Mouse (Mus musculus) WW6 (cell line): Measurements from ENCODE around the gene Aoc2.

Source experiments
- DNase-seq: peaks from one replicate; pipeline ENCODE4 v3.0.0-alpha.2; 2013; ENCODE audit warnings: low read depth, low spot score

Gene Aoc2

GRCm38 (mm10) chr11:101324763-101325162 lies at the start of gene Aoc2:
Gene Aoc2 (plus strand): TSS chr11:101325063.
- DNase-seq: no peak

- no peak for DNase-seq
Measured at GRCm38 (mm10) chr11:101275309-101275708, 49.6 kb upstream of the Aoc2 start.

GRCm38 (mm10) chr11:101276319-101277070 lies 48.4 kb upstream of the Aoc2 start:
- no peak for DNase-seq

- no peak for DNase-seq
Measured at GRCm38 (mm10) chr11:101277381-101278222, 47.3 kb upstream of the Aoc2 start.

- DNase-seq: peak; percentile 90
Measured at GRCm38 (mm10) chr11:101278223-101279192, 46.4 kb upstream of the Aoc2 start, which contains the start of the genes Cntd1 and Coa3. Gene Cntd1 (plus strand): TSS chr11:101279012. Gene Coa3 (minus strand): TSS chr11:101279114.

DNA sequence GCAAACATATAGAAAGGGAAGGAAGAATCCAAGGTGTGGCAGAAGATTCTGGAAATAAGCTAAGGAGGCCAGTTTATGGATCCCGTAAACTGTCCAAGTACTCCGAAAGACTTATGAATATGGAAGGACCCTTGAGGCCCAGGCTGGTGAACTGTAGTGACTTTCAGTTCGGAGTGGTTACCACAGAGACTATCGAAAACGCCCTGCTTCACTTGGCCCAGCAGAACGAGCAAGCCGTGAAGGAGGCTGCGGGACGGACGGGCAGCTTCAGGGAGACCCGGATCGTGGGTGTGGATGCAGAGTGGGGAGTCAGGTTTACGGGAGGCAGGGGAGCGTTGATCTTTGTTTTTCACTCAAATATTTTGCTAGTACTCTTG lies 45.7 kb upstream of the Aoc2 start:
- DNase-seq: no peak

DNA sequence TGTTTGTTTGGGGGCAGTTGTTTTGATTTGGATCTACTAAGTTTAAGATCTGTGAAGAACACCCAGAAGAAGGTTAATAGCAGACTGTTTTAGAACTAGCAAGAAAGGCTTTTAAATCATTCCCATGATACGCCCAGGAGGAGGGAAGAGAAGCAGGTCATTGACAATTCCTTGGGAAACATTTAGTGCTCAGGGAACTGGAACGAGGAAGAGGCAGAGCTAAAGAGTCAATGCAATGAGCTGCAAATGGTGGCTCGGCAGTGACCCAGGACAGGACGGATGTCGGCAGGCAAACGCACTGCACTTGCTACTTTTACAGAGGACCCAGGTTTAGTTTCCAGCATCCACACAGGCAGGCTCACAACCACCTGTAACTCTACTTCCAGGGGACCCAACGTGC lies 44.0 kb upstream of the Aoc2 start:
- DNase-seq: no peak

- no peak for DNase-seq
Measured at GRCm38 (mm10) chr11:101282896-101283295, 42.0 kb upstream of the Aoc2 start.

- DNase-seq: no peak
Measured at GRCm38 (mm10) chr11:101283805-101284204, 41.1 kb upstream of the Aoc2 start.

DNA sequence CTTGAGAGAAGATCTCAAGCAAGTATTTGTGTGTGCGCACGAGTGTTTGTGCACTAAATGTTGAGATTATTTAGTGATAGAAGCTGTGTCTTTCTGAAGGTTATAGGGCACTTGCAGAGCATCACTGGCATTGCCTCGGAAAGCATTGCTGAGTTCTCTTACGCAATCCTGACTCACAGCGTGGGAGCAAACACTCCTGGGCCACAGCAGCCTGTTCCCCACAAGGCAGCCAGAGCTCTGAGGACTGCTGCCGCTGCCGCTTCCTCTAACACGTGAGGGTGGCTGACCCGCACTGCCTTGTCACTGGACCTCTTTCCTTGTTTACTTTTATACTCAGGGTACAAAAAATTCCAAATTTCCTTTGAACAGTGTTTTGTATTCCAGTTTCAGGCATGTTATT lies 37.6 kb upstream of the Aoc2 start:
- no peak for DNase-seq

DNA sequence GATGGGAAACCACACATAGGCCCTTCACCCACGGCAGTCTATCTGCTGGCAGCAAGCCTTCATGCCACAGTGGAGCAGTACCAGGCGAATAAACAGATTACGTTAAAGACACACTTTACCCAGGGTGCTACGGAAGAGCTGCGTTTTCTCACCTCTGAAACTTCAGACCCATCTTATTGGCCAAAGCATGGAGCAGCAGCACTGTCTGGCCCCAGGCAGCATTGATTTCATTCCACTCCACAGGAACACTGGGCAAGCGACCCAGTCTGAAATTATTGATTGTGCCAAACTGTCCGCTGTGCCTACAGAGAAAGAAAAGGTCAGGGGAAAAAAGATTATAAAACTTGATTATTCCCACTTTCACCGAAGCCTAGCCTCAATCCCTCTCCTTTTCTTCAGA lies 33.6 kb upstream of the Aoc2 start:
- DNase-seq: no peak

- DNase-seq: no peak
Measured at GRCm38 (mm10) chr11:101295191-101295590, 29.7 kb upstream of the Aoc2 start.

DNA sequence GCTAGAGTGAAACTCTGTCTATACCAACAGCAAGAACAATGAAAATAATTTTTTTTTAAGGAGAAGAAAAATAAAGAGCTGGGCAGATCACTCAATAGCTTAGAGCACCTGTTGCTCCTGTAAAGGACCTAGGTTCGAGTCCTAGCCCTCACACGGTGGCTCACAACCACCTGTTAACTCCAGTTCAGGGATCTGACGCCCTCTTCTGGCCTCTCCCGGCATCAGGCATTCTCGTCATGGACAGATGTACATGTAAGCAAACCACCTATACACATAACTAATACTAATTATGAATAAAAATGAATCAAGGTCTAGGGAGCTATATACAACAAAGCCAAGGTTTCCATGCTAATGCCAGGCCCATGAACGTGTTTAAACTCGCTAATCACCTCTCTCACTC lies 24.0 kb upstream of the Aoc2 start:
- DNase-seq: no peak

DNA sequence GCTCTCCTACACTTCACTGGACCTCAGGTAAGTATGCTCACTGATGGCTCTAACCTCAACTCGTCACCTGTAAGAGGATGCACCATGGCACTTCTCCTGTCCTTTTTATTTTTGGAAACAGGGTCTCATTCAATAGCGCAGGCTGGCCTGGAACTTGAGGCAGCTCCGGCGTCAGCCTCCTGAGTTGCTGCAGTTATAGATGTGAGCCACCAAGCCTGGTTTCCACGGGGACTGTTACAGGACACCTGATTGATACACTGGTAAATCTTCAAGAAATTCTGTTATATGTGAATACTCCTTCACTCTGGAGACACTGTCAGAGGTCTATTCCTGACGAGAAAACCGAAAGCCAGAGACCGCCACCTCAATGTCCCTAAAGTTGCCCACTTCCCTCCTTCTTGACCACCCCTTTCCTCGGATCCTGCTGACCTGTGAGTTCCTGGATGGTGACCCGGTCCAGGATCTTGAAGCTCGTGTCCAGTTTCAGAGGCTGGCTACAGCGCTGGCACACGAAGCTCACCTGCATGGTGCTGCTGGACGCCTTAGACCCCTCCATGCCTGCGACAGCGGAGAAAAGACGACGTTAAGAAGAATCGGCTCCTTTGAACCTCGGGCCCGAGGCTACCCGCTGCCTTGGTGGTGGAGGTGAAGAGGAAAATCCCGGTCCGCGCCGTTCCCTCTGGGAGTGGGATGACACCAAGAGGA lies 23.4 kb upstream of the Aoc2 start:
- no peak for DNase-seq

DNA sequence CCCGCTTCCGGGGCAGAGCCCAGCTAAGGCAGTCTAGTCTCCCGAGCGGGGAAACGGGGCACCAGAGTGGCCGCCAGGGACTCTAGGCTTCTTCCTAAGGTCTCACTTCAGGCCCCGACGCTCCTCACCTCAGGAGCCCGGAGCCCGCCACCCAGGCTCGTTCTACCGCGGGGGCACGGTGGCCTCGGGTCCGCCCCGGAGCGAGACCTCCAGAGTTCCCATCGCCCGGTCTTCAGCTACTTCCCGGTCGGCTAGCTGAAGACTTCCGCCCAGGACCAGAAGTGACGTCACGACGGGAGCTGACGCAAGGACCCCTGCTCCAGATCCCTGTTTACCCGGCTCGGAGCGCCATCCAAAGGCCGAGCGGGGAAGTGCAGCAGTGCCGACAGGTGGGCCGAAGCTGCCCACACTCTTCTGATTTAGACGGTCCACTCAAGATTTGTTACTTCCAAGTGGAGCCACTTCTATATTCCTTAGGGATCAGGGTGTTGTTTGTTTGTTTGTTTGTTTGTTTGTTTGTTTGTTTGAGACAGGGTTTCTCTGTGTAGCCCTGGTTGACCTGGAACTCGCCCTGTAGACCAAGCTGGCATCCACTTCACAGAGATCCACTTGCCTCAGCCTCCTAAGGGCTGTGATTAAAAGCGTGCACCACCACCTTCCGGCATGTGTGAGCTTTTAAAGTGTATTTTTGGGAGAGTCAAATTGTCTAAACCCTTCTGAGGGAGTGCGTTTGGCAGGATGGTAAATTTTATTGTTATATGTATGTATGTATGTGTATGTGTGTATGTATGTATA lies 22.7 kb upstream of the Aoc2 start, which contains the start of gene Becn1:
Becn1 (minus strand) TSS at position 283 of the 795 bp plus-strand sequence.
- DNase-seq: peak; percentile 95

DNA sequence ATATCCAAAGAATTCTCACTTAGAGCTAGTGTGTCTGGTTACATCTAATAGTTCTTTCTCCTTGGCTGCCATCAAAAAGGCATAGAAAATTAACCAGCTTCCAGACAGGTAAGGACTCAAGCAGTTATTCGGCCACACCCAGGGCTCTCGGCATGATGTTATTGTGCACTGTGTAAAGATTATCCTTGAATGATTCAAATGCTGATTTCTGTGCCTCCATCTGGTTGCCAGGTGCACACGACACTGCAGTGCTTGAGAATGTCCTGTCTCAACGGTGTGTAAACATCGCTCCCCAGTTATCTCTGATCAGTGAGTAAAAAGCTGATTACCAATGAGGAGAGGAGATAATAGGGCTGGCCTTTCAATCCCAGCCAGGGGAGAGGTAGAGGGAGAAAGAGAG lies 17.1 kb upstream of the Aoc2 start:
- no peak for DNase-seq

- no peak for DNase-seq
Measured at GRCm38 (mm10) chr11:101311083-101311482, 13.8 kb upstream of the Aoc2 start.

GRCm38 (mm10) chr11:101312150-101312549 lies 12.7 kb upstream of the Aoc2 start:
- no peak for DNase-seq

DNA sequence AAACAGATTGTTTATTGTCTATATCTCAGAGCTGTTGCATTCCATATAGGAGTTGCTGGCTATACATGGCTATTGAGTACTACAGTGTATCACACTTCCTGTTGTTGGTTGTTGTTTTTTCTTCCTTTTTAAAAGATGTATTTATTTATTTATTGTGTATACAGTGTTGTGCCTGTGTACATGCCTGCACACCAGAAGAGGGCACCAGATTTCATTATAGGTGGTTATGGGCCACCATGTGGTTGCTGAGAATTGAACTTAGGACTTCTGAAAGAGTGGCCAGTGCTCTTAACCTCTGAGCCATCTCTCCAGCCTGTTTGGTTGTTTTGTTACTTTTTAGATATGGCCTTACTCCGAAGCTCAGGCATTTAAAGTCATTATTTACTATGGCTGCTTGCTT lies 10.3 kb upstream of the Aoc2 start:
- DNase-seq: no peak

DNA sequence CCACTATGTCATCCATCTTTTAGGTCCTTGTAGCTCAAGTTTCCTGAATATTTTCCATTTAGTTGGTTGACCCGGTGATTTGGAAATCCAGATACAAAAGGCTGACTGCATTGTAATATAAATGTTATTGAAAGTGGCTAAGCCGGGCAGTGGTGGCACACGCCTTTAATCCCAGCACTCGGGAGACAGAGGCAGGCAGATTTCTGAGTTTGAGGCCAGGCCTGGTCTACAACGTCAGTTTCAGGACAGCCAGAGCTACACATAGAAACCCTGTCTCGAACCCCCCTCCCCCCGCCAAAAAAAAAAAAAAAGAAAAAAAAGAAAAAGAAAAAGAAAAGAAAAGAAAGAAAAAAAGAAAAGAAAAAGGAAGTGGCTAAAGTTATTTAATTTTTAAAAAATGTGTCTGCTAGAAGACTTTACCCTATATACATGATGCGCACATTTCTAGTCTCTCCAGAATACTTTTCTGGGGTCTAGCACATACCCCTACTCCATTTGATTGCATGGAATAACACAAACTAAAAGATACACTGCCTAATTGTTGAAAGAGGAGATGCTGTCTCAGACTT lies 9.7 kb upstream of the Aoc2 start:
- DNase-seq: no peak
